Mouse (Mus musculus): ENCODE results near the gene Rem2.

The Rem2 gene

GRCm38 (mm10) chr14:54443712-54444618, 31.9 kb upstream of the Rem2 start:
- in situ Hi-C loops (cut with MboI, MseI): no loop called here

GRCm38 (mm10) chr14:54445476-54445875, 30.4 kb upstream of the Rem2 start:
- in situ Hi-C loops (cut with MboI, MseI): no loop called here

GRCm38 (mm10) chr14:54453566-54453965, 22.3 kb upstream of the Rem2 start:
- in situ Hi-C loops (cut with MboI, MseI): loop anchor here (25.0 kb wide), 1 partner anchor 216 kb away; no protein-coding TSS in a partner anchor

- in situ Hi-C loops (cut with MboI, MseI): loop anchor here (25.0 kb wide), 1 partner anchor 218 kb away; no protein-coding TSS in a partner anchor
Measured at GRCm38 (mm10) chr14:54454669-54455528, 21.0 kb upstream of the Rem2 start.

GRCm38 (mm10) chr14:54457907-54458569, 17.9 kb upstream of the Rem2 start:
- in situ Hi-C loops (cut with MboI, MseI): loop anchor here (25.0 kb wide), 1 partner anchor 221 kb away; no protein-coding TSS in a partner anchor

GRCm38 (mm10) chr14:54462146-54462545, 13.8 kb upstream of the Rem2 start:
- in situ Hi-C loops (cut with MboI, MseI): loop anchor here (10.0 to 25.0 kb wide), 2 partner anchors 225 to 1353 kb away; no protein-coding TSS in a partner anchor

- in situ Hi-C loops (cut with MboI, MseI): loop anchor here (10.0 to 25.0 kb wide), 2 partner anchors 226 to 1351 kb away; no protein-coding TSS in a partner anchor
Measured at GRCm38 (mm10) chr14:54463108-54463958, 12.6 kb upstream of the Rem2 start.

GRCm38 (mm10) chr14:54463959-54464292, 12.0 kb upstream of the Rem2 start, which contains the start of gene Lrp10:
Gene Lrp10, plus strand, starts transcription at chr14:54464137.
- in situ Hi-C loops (cut with MboI, MseI): loop anchor here (10.0 to 25.0 kb wide), 2 partner anchors 227 to 1351 kb away; no protein-coding TSS in a partner anchor

- in situ Hi-C loops (cut with MboI, MseI): loop anchor here (5.0 to 25.0 kb wide), 3 partner anchors 48 to 1350 kb away; no protein-coding TSS in a partner anchor
Measured at GRCm38 (mm10) chr14:54464293-54465005, 11.5 kb upstream of the Rem2 start.

- in situ Hi-C loops (cut with MboI, MseI): loop anchor here (25.0 kb wide), 1 partner anchor 234 kb away; no protein-coding TSS in a partner anchor
Measured at GRCm38 (mm10) chr14:54471467-54471866, 4.4 kb upstream of the Rem2 start.

GRCm38 (mm10) chr14:54472671-54473070, 3.2 kb upstream of the Rem2 start:
- in situ Hi-C loops (cut with MboI, MseI): loop anchor here (25.0 kb wide), 1 partner anchor 235 kb away; no protein-coding TSS in a partner anchor

- in situ Hi-C loops (cut with MboI, MseI): loop anchor here (25.0 kb wide), 1 partner anchor 237 kb away; no protein-coding TSS in a partner anchor
Measured at GRCm38 (mm10) chr14:54474744-54475143, 1.2 kb upstream of the Rem2 start.

- in situ Hi-C loops (cut with MboI, MseI): no loop called here
Measured at GRCm38 (mm10) chr14:54477172-54477909, 1.4 kb downstream of the Rem2 start.

GRCm38 (mm10) chr14:54479451-54479920, 3.6 kb downstream of the Rem2 start:
- in situ Hi-C loops (cut with MboI, MseI): no loop called here

GRCm38 (mm10) chr14:54480673-54481072, 4.8 kb downstream of the Rem2 start:
- in situ Hi-C loops (cut with MboI, MseI): no loop called here

GRCm38 (mm10) chr14:54481402-54481801, 5.5 kb downstream of the Rem2 start:
- in situ Hi-C loops (cut with MboI, MseI): no loop called here

GRCm38 (mm10) chr14:54482498-54482897, 6.6 kb downstream of the Rem2 start:
- in situ Hi-C loops (cut with MboI, MseI): no loop called here

GRCm38 (mm10) chr14:54485899-54486298, 10.0 kb downstream of the Rem2 start:
- in situ Hi-C loops (cut with MboI, MseI): no loop called here

- in situ Hi-C loops (cut with MboI, MseI): no loop called here
Measured at GRCm38 (mm10) chr14:54487732-54488131, 11.8 kb downstream of the Rem2 start.

All from T-helper 1 cell (primary cell).